Mouse (Mus musculus) frontal cortex, adult (tissue): ENCODE measurements at regions not wholly inside any gene's neighbourhood (a gene's known extent, or its start where the extent isn't known, plus 50 kb on each side); places are given as distances from the start of the nearest gene placed in this dataset.
"Not testable (repeated sequence)": the region's sequence is repeated elsewhere in the genome, so short reads cannot be mapped to it uniquely, and the experiment has no call there.

ENCODE experiments used
- ATAC-seq: cut with Nextera tagmentation; 2 replicates; pipeline ENCODE4 v1.9.2; 2017; ENCODE audit warnings: mild to moderate bottlenecking, moderate library complexity, mixed read lengths; ENCODE audit not compliant: low TSS enrichment

- no peak for ATAC-seq
These were observed 525.1 kb upstream of the Rorb start for GRCm38 (mm10) chr19:19636055-19636454.

GRCm38 (mm10) chr19:19587866-19588265, 476.9 kb upstream of the Rorb start:
- ATAC-seq, result no peak

- not testable (repeated sequence) for ATAC-seq
These were observed 464.1 kb upstream of the Rorb start for GRCm38 (mm10) chr19:19575000-19575544.

- no peak for ATAC-seq
These were observed 453.7 kb upstream of the Rorb start for GRCm38 (mm10) chr19:19564657-19565056.

- peak; percentile 31; the same call in 1 of the 2 replicates for ATAC-seq
These were observed 424.1 kb upstream of the Rorb start for GRCm38 (mm10) chr19:19535131-19535530.

- no peak for ATAC-seq
These were observed 413.2 kb upstream of the Rorb start for GRCm38 (mm10) chr19:19524232-19524631.

- no peak for ATAC-seq
These were observed 412.6 kb upstream of the Rorb start for GRCm38 (mm10) chr19:19523629-19524028.

GRCm38 (mm10) chr19:19478192-19478932, 367.4 kb upstream of the Rorb start:
- no peak for ATAC-seq
